Mouse (Mus musculus): ENCODE measurements around the gene Pla2g2c. TPM values are rescaled to one million over a fixed set of nuclear protein-coding genes. Genes with fewer than 3 reads are reported as not detected.

Gene Pla2g2c
- polyA plus RNA-seq, 1 experiment = not detected

DNA sequence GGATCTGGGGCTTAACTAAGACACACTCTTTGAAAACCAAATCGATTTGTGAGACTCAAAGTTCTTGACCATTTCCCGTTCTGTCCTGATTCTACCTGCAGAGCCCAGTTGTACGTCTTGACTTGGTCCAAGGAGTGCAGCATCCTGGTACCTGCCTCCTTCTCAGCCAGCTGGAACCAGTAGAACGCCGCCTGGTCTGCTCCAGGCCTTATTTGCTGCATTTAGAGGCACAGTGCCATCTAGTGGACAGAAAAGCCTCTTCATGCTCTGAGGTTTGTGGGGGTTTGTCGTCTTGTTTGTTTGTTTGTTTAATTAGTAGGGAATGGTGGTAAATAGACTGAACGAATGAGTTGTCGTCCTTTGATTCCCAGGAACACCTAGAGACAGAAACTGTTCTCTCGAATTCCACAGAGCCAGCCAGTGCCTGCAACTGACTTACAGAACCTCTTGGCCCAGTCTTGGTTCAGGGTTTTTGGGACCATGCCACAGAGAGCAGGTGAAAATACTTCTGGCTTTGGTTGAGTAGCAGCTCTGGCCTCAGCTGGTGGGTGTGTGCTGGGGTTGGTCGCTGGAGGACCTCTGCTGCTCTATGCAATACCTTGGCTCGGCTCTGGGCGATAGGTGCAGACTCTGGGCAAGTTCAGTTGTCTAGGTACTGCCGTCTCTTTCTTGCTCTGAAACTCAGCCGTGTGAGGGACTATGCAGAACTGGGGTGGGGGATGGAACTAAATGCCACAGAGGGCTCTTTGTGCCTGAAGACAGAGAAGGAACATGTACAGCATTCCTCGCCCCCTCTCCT is 24.2 kb upstream of the Pla2g2c start:
- Histone ChIP-seq H3K36me3 (ENCODE audit: control insufficient read depth, insufficient read depth) (no peaks in the 10 kb centered on the region), H3K79me2 (ENCODE audit: control insufficient read depth, insufficient read depth) (no peaks in the 10 kb centered on the region), H3K27me3 (ENCODE audit: control insufficient read depth, insufficient read depth, insufficient read length) (peaks cover 8% of the 10 kb centered on the region), H3K4me2 (ENCODE audit: low read depth) (no peak overlapping the region), H3ac (ENCODE audit: control insufficient read depth, insufficient read length) (no peak overlapping the region), H3K4me3 (no peak overlapping the region)
- no peak for TF ChIP-seq TCF3 (IDR thresholded peaks at IDR 0.05; ENCODE audit: insufficient read length, low read depth)
- TF ChIP-seq E2F4 (IDR thresholded peaks at IDR 0.05; ENCODE audit: insufficient read depth) = no peak
- no peak for TF ChIP-seq USF1 (IDR thresholded peaks at IDR 0.05; ENCODE audit: low read depth)

DNA sequence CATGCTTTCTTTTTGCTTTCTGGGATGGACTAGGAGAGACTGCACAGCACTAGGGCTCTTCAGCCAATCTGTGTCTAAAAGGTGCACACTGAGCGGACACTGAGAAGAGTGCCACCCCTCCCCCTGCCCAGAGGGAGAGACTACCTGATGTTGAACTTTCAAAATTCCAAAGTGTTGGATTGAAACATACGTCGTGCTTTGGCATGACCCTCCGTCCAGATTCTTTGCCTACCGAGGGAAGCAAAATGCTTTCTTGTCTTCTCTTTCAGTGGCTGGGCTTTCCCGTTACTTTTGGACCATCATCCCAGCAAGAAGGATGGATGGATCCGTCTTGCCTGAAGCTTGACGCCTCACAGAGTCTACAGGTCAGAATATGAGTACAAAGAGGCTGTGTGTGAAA is 23.5 kb upstream of the Pla2g2c start:
- TF ChIP-seq TCF3 (IDR thresholded peaks at IDR 0.05; ENCODE audit: insufficient read length, low read depth) (no peak), MAX (IDR thresholded peaks at IDR 0.05; ENCODE audit: low read depth) (no peak), CEBPB (IDR thresholded peaks at IDR 0.05; ENCODE audit: insufficient read depth, poor library complexity, severe bottlenecking) (no peak), TCF12 (IDR thresholded peaks at IDR 0.05; ENCODE audit: insufficient read depth, poor library complexity, severe bottlenecking) (no peak), USF1 (IDR thresholded peaks at IDR 0.05; ENCODE audit: low read depth) (no peak), POLR2AphosphoS2 (IDR thresholded peaks at IDR 0.05; ENCODE audit: insufficient read length, low read depth) (no peak), SRF (IDR thresholded peaks at IDR 0.05; ENCODE audit: control insufficient read depth, insufficient read length, low read depth) (no peak), REST (IDR thresholded peaks at IDR 0.05; ENCODE audit: insufficient read depth, insufficient read length) (no peak), E2F4 (IDR thresholded peaks at IDR 0.05; ENCODE audit: insufficient read depth) (no peak), MYOG (IDR thresholded peaks at IDR 0.05; ENCODE audit: control insufficient read depth in 1 of 3, insufficient read depth in 1 of 3, insufficient read length in 2 of 3, low read depth in 2 of 3) (no peak), MYOD1 (IDR thresholded peaks at IDR 0.05; ENCODE audit: control insufficient read depth in 1 of 3, insufficient read length in 2 of 3, low read depth in 2 of 3) (no peak), POLR2A (IDR thresholded peaks at IDR 0.05; ENCODE audit: insufficient read length, low read depth) (no peak)
- Histone ChIP-seq H3K79me2 (ENCODE audit: control insufficient read depth, insufficient read depth) (no peaks in the 10 kb centered on the region), H3K36me3 (ENCODE audit: control insufficient read depth, insufficient read depth) (no peaks in the 10 kb centered on the region), H3K4me2 (ENCODE audit: low read depth) (no peak overlapping the region), H3K27me3 (ENCODE audit: control insufficient read depth, insufficient read depth, insufficient read length) (peaks cover 8% of the 10 kb centered on the region), H3K4me3 (no peak overlapping the region), H3ac (ENCODE audit: control insufficient read depth, insufficient read length) (no peak overlapping the region)

DNA sequence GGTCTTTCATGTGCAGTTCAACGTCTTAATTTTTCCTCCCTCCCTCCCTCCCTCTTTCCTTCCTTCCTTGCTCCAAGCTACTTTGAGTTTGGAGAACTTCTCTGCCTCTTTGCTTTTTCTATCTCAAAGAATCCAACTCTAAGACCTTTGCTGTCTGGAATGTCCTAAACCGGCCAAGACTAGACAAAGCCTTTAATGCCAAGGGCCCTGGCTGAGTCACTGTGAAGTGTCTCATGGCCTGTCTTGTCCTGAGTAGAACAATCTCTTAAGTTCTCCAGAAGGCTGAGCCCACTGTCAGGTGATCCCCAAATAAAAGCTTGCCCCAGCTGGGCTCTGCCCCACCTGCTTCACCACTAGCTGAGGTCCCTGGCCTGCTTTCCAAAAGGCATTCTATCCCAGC is 22.6 kb upstream of the Pla2g2c start:
- Histone ChIP-seq H3ac (ENCODE audit: control insufficient read depth, insufficient read length) (no peak overlapping the region), H3K4me2 (ENCODE audit: low read depth) (no peak overlapping the region), H3K36me3 (ENCODE audit: control insufficient read depth, insufficient read depth) (no peaks in the 10 kb centered on the region), H3K79me2 (ENCODE audit: control insufficient read depth, insufficient read depth) (no peaks in the 10 kb centered on the region), H3K27me3 (ENCODE audit: control insufficient read depth, insufficient read depth, insufficient read length) (peaks cover 8% of the 10 kb centered on the region), H3K4me3 (no peak overlapping the region)
- TF ChIP-seq USF1 (IDR thresholded peaks at IDR 0.05; ENCODE audit: low read depth) = no peak

DNA sequence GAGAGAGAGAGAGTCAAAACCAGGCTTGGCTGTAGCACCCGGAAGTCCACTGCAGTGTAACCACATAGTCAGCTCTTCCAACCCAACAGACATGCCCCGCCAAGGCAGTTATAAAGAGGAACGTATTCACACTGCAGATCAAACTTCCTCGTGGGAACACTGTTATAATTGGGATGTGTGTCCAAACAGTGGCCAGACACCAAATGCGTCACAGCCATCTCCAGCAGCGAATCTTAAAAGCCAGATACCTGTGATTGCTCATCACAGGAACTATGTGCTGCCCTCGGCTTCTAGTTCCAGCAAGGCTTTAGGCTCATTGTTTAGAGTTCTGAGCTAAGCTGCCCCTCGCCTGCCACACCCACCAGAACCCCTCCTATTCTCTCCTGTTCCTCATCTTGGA is 22.1 kb upstream of the Pla2g2c start:
- TF ChIP-seq MYOG (IDR thresholded peaks at IDR 0.05; ENCODE audit: control insufficient read depth in 1 of 3, insufficient read depth in 1 of 3, insufficient read length in 2 of 3, low read depth in 2 of 3) (no peak), SRF (IDR thresholded peaks at IDR 0.05; ENCODE audit: control insufficient read depth, insufficient read length, low read depth) (no peak), CEBPB (IDR thresholded peaks at IDR 0.05; ENCODE audit: insufficient read depth, poor library complexity, severe bottlenecking) (no peak), MAX (IDR thresholded peaks at IDR 0.05; ENCODE audit: low read depth) (no peak), POLR2A (IDR thresholded peaks at IDR 0.05; ENCODE audit: insufficient read length, low read depth) (no peak), USF1 (IDR thresholded peaks at IDR 0.05; ENCODE audit: low read depth) (no peak)
- no peak overlapping the region for H3K4me2 ChIP-seq (ENCODE audit: low read depth)
- H3K27me3 ChIP-seq (ENCODE audit: control insufficient read depth, insufficient read depth, insufficient read length) = peaks cover 8% of the 10 kb centered on the region
- H3K36me3 ChIP-seq (ENCODE audit: control insufficient read depth, insufficient read depth) = no peaks in the 10 kb centered on the region
- H3ac ChIP-seq (ENCODE audit: control insufficient read depth, insufficient read length) = no peak overlapping the region
- H3K79me2 ChIP-seq (ENCODE audit: control insufficient read depth, insufficient read depth) = no peaks in the 10 kb centered on the region
- H3K4me3 ChIP-seq = no peak overlapping the region

DNA sequence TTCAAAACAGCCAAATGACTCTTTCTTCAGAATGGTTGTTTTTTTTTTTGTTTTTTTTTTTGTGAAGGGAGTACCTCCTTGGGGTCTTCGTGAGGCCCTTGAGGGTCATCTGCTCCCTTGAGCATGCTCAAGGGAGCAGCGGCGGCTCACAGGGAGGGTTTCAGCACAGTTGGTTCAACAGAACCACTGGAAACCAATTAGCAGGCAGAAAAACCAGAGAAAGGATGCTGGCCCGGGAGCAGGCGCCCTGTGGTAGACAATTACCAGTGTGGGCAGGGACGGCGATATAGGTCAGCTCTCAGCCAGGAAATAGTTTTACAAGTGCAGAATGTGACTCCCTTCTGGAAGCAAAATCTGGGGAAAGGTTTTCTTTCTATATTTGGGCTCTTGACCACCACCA is 21.0 kb upstream of the Pla2g2c start:
- TF ChIP-seq MAX (IDR thresholded peaks at IDR 0.05; ENCODE audit: low read depth) (no peak), MYOG (IDR thresholded peaks at IDR 0.05; ENCODE audit: control insufficient read depth in 1 of 3, insufficient read depth in 1 of 3, insufficient read length in 2 of 3, low read depth in 2 of 3) (no peak), E2F4 (IDR thresholded peaks at IDR 0.05; ENCODE audit: insufficient read depth) (no peak), TCF3 (IDR thresholded peaks at IDR 0.05; ENCODE audit: insufficient read length, low read depth) (no peak), CEBPB (IDR thresholded peaks at IDR 0.05; ENCODE audit: insufficient read depth, poor library complexity, severe bottlenecking) (no peak), USF1 (IDR thresholded peaks at IDR 0.05; ENCODE audit: low read depth) (no peak)
- Histone ChIP-seq H3K79me2 (ENCODE audit: control insufficient read depth, insufficient read depth) (no peaks in the 10 kb centered on the region), H3K27me3 (ENCODE audit: control insufficient read depth, insufficient read depth, insufficient read length) (peaks cover 8% of the 10 kb centered on the region), H3K36me3 (ENCODE audit: control insufficient read depth, insufficient read depth) (no peaks in the 10 kb centered on the region), H3ac (ENCODE audit: control insufficient read depth, insufficient read length) (no peak overlapping the region), H3K4me3 (no peak overlapping the region), H3K4me2 (ENCODE audit: low read depth) (no peak overlapping the region)
